Mouse (Mus musculus): ENCODE measurements around the gene Cacna1c.
A peak's percentile ranks its signal among the peaks of the same experiment; 100 is the strongest.

The Cacna1c gene

GRCm38 (mm10) chr6:119196382-119197305, at the start of gene Cacna1c:
TSS of gene Cacna1c (minus strand) at chr6:119196418.
- DNase-seq (ENCODE audit: inconsistent age in 2 of 2, low spot score in 1 of 2): no peak

GRCm38 (mm10) chr6:119240871-119241705, 44.9 kb upstream of the Cacna1c start:
- DNase-seq (ENCODE audit: inconsistent age in 2 of 2, low spot score in 1 of 2): no peak

- no peak for DNase-seq (ENCODE audit: inconsistent age in 2 of 2, low spot score in 1 of 2)
These were observed 44.0 kb upstream of the Cacna1c start for GRCm38 (mm10) chr6:119240256-119240655.

DNA sequence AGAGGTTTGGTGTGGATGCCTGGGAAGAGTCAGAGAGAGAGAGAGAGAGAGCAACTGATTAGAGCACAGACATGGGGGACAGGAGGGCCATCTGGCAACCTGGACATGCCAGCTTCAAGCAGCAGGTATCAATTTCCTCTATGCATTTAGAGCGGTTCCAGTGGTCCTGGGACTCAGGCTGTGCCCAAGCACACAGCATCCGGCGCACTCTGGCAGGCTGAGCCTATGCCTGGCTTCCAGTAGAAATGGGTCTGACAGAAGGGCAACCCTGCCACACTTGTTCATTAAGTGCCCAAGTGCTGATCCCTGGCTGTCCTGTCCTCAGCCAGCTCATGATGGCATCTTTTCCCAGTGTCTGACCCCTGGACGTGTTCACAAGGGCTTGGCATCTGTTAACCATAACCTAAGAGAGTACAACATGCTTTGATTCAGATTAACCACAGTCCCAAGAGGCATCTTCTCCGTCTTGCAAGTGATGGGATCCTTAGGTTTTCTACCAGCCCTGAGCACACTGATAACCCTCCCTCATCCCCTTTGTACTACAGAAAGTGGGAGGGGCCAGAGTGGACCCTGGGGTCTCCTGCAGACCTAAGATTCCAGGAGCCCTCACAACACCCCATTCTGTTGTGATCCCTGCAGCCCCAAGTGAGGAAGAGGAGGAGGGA, 43.3 kb upstream of the Cacna1c start:
- no peak for DNase-seq (ENCODE audit: inconsistent age in 2 of 2, low spot score in 1 of 2)

GRCm38 (mm10) chr6:119237427-119237989, 41.3 kb upstream of the Cacna1c start:
- peak in 1 of 2 experiments; percentile 54 for DNase-seq (ENCODE audit: inconsistent age in 2 of 2, low spot score in 1 of 2)

GRCm38 (mm10) chr6:119236241-119236640, 40.0 kb upstream of the Cacna1c start, which contains the start of gene Cacna2d4:
TSS of gene Cacna2d4 (plus strand) at chr6:119236526.
- no peak for DNase-seq (ENCODE audit: inconsistent age in 2 of 2, low spot score in 1 of 2)

DNA sequence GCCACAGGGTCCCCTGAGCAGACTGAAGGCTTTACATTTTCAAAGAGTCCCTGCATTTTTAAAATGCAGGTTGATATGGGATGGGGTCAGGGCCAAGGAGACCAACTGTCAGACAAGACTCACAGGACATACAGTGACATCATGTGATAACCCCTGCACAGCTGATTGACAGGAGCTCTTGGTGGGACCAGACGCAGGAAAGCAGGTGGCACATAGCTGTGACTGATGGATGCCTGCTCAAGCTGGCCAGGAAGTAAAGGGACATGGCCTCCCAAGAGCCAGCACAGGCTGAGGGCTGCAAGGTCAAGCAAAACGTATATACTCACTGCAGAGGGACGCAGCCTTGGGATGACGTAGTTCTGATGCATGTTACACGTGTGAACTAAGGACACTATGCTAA, 39.2 kb upstream of the Cacna1c start:
- no peak for DNase-seq (ENCODE audit: inconsistent age in 2 of 2, low spot score in 1 of 2)

DNA sequence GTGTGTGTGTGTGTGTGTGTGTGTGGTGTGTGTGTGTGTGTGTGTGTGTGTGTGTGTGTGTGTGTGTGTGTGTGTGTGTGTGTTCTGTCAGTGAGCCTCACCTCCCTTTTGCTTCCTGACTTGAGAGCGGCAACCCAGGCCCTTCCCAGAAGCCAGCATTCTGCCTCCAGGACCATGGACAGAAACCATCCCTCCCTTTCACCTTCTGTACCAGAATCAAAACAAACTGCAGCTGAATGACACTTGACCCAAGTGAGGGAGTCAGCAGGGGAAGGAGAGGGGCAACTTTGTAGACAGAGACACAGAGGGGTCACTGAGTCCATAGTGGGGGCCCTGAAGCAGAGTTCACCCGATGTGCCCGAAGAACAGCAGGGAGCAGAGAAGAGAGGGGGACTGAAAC, 36.8 kb upstream of the Cacna1c start:
- DNase-seq (ENCODE audit: inconsistent age in 2 of 2, low spot score in 1 of 2): peak in 1 of 2 experiments; percentile 39

GRCm38 (mm10) chr6:119228861-119229603, 32.8 kb upstream of the Cacna1c start:
- DNase-seq (ENCODE audit: inconsistent age in 2 of 2, low spot score in 1 of 2): no peak

GRCm38 (mm10) chr6:119227001-119227400, 30.8 kb upstream of the Cacna1c start:
- DNase-seq (ENCODE audit: inconsistent age in 2 of 2, low spot score in 1 of 2): no peak

- DNase-seq (ENCODE audit: inconsistent age in 2 of 2, low spot score in 1 of 2): no peak
These were observed 29.5 kb upstream of the Cacna1c start for GRCm38 (mm10) chr6:119225731-119226130.

DNA sequence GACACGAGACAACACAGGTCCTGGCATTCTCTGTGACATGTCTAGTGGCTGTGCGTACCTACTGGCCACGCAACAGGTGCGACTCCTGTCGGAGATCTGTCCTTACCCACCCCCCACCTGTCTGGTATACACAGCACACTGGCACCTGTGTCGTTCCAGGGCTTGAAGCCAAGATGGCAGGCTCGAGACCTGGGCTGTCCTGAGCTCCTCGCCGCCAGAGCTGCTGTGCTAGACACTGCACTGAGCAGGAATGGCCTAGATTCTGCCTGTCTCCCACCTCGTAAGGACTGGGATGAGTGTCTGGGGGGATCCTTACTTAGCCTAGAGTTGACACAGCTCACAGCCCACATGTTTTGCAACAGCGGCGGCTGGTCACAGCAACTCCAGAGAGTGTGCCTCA, 29.0 kb upstream of the Cacna1c start:
- no peak for DNase-seq (ENCODE audit: inconsistent age in 2 of 2, low spot score in 1 of 2)

- DNase-seq (ENCODE audit: inconsistent age in 2 of 2, low spot score in 1 of 2): peak in 1 of 2 experiments; percentile 57
These were observed 28.4 kb upstream of the Cacna1c start for GRCm38 (mm10) chr6:119224451-119225195.

GRCm38 (mm10) chr6:119220297-119220696, 24.1 kb upstream of the Cacna1c start:
- DNase-seq (ENCODE audit: inconsistent age in 2 of 2, low spot score in 1 of 2): peak; percentile 31 to 83

- DNase-seq (ENCODE audit: inconsistent age in 2 of 2, low spot score in 1 of 2): no peak
These were observed 23.1 kb upstream of the Cacna1c start for GRCm38 (mm10) chr6:119219237-119219870.

DNA sequence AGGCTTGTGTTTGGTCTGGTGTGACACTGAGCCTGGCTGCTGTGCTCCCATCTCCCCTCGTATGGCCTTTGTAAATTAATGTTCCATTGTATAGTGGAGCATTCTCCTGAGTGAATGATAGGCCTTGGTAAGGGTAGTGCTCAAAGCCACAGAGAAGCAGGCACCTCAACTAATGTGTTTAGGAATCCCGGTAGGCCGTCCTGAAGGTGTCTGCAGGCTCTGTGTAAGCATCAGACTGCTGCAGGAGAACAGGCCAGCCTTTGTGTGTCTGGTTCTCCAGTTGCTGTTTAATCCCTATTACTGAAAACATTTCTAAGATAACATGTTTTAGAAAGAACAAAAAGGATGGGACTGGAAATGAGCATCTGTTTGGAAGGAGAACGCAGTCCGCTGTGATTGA, 22.4 kb upstream of the Cacna1c start:
- DNase-seq (ENCODE audit: inconsistent age in 2 of 2, low spot score in 1 of 2): no peak

DNA sequence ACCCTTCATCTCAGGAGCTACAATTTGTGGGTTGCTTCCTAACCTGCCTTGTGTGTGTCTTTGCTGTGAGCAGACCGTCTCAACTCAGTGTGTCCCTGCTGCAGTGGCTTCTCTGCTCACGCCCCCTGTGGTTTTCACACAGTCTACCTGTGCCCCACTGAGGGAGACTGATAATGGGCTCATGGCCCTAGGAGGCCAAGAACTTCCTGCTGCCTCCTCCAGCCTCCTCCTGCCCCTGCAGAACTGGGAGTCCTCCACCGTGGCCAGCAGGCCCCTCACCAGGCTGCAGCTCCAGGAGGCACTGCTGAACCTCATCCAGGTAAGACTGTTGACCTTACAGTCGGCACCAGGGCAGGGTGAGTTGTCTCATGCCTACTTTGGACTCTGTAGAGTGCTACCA, 21.4 kb upstream of the Cacna1c start:
- DNase-seq (ENCODE audit: inconsistent age in 2 of 2, low spot score in 1 of 2): no peak

- no peak for DNase-seq (ENCODE audit: inconsistent age in 2 of 2, low spot score in 1 of 2)
These were observed 18.9 kb upstream of the Cacna1c start for GRCm38 (mm10) chr6:119215040-119215613.

DNA sequence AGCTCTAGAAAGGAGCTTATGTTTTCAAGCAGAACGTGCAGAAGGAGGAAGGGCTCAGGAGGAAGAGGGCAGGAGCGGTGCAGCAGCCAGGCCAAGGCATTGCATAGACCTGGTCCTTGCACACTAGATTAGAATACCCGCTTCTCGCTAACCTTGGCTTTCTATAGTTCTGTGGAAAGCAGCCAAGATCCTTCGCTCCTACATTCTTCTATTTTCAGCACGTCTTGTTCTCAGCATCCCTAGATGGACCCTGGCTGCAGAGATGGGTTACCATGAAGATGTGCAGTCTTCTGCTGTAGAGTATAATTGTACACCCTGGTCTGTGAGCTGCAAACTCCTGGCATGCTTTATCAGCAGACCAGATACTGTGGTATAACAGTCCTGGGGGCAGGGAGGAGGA, 18.0 kb upstream of the Cacna1c start:
- DNase-seq (ENCODE audit: inconsistent age in 2 of 2, low spot score in 1 of 2): no peak
